Mouse (Mus musculus): ENCODE data around the gene Cxcr4. TPM values are rescaled to one million over a fixed set of nuclear protein-coding genes. Genes with fewer than 3 reads are reported as not detected.

The Cxcr4 gene
- polyA plus RNA-seq, 1 experiment from 2014 or later: 10.1 TPM

DNA sequence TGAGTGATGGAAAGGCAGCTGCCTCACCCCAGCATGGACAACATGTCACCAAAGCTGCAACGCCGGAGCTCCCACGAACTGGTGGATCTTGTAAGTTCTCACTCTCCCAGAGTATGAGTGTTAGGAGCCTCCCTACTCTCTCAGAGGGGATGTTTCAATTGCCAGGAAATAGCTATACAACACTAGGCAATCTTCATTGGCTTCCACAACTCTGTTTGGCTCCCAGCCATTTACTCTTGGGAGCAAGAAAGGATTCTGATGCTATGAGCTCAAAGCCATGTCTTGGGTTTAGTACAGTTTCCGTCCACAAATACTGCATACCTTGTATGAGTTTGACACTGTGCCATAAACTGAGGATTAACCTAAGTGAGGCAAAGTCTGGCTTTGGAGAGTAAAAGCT, 34.1 kb downstream of the Cxcr4 start:
- peaks cover 5% of the 10 kb centered on the region; the same call in 1 of the 2 replicates for H3K4me1 ChIP-seq
- no peak overlapping the region for H3K9ac ChIP-seq
- 0 out of 2 replicates have a peak, but pooled peaks cover 5% of the 10 kb centered on the region for H3K27me3 ChIP-seq
- ATAC-seq (ENCODE audit: low FRiP score): no peak
- H3K4me2 ChIP-seq: no peak overlapping the region
- no peaks in the 10 kb centered on the region for H3K9me3 ChIP-seq
- 90% methylated on average over 4 of the region's 4 CpGs for WGBS
- no peaks in the 10 kb centered on the region for H3K36me3 ChIP-seq (replicated peaks)
- no peak overlapping the region for H3K27ac ChIP-seq
- no peak overlapping the region for H3K4me3 ChIP-seq (replicated peaks)

DNA sequence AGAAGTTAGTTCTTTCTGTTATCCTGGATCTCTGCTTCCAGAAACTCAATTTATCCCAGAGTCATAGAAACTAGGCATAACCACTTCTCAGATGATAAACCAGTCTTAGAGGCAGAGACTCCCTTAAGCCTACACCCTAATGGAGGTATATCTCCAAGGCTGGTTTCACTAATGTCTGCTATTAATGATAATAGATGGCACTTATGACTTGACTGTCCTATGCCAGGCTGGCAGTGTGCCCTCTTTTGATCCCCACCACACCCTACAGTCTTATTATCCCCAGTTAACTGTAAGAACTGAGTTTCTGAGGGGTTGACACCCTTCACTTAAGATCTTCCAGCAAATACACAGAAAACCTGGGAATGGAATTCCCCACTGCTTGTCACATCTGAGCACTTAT, 39.5 kb downstream of the Cxcr4 start:
- Histone ChIP-seq H3K4me1 (peaks cover 9% of the 10 kb centered on the region; the same call in 1 of the 2 replicates), H3K36me3 (replicated peaks) (no peaks in the 10 kb centered on the region), H3K4me2 (no peak overlapping the region), H3K27ac (no peak overlapping the region), H3K4me3 (replicated peaks) (no peak overlapping the region), H3K9me3 (no peaks in the 10 kb centered on the region), H3K9ac (no peak overlapping the region), H3K27me3 (no peaks in the 10 kb centered on the region)
- ATAC-seq (ENCODE audit: low FRiP score): no peak

GRCm38 (mm10) chr1:128551743-128552397, 40.2 kb downstream of the Cxcr4 start:
- no peaks in the 10 kb centered on the region for H3K36me3 ChIP-seq (replicated peaks)
- H3K27me3 ChIP-seq: no peaks in the 10 kb centered on the region
- H3K9ac ChIP-seq: no peak overlapping the region
- no peak overlapping the region for H3K4me3 ChIP-seq (replicated peaks)
- no peak overlapping the region for H3K27ac ChIP-seq
- H3K4me1 ChIP-seq: peaks cover 15% of the 10 kb centered on the region; the same call in 1 of the 2 replicates
- no peaks in the 10 kb centered on the region for H3K9me3 ChIP-seq
- peak overlapping the region; percentile 19; the same call in 1 of the 2 replicates for H3K4me2 ChIP-seq
- WGBS: 19% methylated on average over 8 of the region's 8 CpGs
- peak; percentile 36; the same call in 1 of the 2 replicates for ATAC-seq (ENCODE audit: low FRiP score)

DNA sequence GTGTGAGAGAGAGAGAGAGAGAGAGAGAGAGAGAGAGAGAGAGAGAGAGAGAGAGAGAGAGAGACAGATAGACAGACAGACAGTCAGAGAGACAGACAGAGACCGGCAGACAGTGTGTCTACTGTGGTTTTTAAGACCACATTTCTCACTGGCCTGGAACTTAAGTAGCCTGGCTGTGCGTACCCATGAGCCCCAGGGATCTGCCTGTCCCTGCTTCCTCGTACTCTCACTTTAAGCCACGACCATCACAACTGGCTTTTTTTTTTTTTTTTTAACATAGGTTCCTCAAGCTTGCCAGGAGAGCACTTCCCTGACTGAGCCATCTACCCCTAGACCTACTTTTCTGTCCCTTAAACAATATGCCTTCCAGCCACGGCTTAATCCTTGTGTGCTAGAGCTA, 42.7 kb downstream of the Cxcr4 start:
- WGBS: 62% methylated on average over 5 of the region's 5 CpGs
- no peak overlapping the region for H3K27ac ChIP-seq

DNA sequence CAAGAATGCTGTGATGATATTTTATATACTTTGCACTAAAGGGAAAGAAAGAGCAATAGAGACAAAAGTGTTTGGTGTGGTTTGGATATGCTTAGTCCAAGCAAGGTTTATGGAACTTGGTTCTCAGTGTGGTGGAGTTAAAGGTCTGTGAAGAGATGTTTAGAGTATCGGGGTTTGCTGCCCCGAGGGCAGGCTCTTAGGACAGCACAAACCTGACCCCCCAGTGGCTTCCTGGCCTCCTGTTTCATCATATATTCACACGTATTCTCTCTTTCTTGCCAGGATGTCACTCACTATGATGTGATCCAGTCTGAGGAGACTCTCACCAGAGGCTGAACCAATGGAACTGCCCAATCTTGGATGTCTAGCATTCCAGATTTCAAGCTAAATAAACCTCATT, 43.1 kb downstream of the Cxcr4 start:
- no peak for ATAC-seq (ENCODE audit: low FRiP score)
- WGBS: 87% methylated on average over 3 of the region's 3 CpGs
- Histone ChIP-seq H3K36me3 (replicated peaks) (no peaks in the 10 kb centered on the region), H3K27me3 (peaks cover 2% of the 10 kb centered on the region), H3K9ac (no peak overlapping the region), H3K4me3 (replicated peaks) (no peak overlapping the region), H3K27ac (no peak overlapping the region), H3K9me3 (no peaks in the 10 kb centered on the region), H3K4me2 (no peak overlapping the region), H3K4me1 (peaks cover 25% of the 10 kb centered on the region)

More for the DNA sequence above, 42.7 kb downstream of the Cxcr4 start:
- Histone ChIP-seq H3K9me3 (no peaks in the 10 kb centered on the region), H3K4me3 (replicated peaks) (no peak overlapping the region), H3K4me2 (no peak overlapping the region), H3K27me3 (no peaks in the 10 kb centered on the region), H3K9ac (no peak overlapping the region), H3K4me1 (peaks cover 25% of the 10 kb centered on the region), H3K36me3 (replicated peaks) (no peaks in the 10 kb centered on the region)
- no peak for ATAC-seq (ENCODE audit: low FRiP score)

DNA sequence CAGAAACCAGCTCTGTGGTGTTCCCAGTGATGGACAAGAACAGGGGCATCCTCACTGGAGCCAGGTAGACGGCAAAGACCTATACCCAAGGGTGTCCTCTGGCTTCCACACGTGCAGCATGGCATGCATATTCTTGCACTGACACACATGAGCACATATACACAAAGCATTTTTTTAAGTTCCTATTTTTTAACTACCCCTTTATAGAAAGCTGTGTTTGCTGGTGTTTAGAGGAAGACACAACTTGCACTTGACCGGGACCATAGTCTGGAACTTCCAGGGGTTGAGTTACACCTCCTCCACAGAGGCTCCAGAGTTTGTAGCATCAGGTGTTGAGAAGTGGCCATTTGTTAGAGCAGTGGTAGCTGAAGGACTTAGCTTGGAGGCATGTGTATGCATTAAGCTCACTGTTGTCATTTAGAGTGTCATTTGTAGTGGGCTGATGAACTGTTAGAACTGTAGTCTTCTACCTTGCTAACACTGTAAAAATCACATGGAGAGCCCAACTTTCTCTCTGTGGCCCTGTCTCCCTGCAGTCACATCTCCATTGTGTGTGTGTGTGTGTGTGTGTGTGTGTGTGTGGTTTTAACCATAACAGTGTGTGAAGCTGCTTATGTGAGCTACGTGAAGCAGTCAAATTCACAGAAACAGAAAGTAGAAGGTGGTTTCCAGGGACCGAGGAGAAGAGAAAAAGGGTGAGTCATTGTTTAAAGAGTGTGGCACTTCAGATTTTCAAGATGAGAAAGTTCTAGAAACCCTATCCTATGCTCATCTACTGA, 43.7 kb downstream of the Cxcr4 start:
- no peak overlapping the region for H3K9ac ChIP-seq
- no peaks in the 10 kb centered on the region for H3K9me3 ChIP-seq
- no peak overlapping the region for H3K27ac ChIP-seq
- no peak overlapping the region for H3K4me3 ChIP-seq (replicated peaks)
- WGBS: 91% methylated on average over 5 of the region's 5 CpGs
- no peak overlapping the region for H3K4me2 ChIP-seq
- no peaks in the 10 kb centered on the region for H3K36me3 ChIP-seq (replicated peaks)
- H3K27me3 ChIP-seq: peaks cover 4% of the 10 kb centered on the region
- ATAC-seq (ENCODE audit: low FRiP score): no peak
- H3K4me1 ChIP-seq: peaks cover 25% of the 10 kb centered on the region

GRCm38 (mm10) chr1:128545672-128546071, 46.4 kb downstream of the Cxcr4 start:
- H3K9ac ChIP-seq: no peak overlapping the region
- 0 out of 2 replicates have a peak, but pooled peaks have one; percentile 23 for ATAC-seq (ENCODE audit: low FRiP score)
- no peak overlapping the region for H3K27ac ChIP-seq

DNA sequence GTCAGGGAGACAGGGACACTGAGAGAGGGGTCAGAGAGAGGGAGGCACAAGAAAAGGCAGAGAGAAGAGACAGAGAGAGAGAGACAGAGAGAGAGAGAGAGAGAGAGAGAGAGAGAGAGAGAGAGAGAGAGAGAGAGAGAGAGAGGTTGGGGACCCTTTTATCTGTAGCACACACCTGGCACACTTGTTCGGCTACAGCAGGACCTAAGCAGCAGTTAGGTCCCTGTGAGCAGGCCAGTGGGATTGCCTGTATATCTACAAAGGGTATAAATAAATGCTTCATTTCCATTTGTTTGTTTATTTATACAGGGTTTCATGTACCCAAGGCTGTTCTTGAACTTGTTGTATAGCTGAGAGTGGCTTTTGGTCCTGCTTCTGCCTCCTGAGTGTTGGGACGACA, 49.0 kb downstream of the Cxcr4 start:
- no peak for ATAC-seq (ENCODE audit: low FRiP score)
- 83% methylated on average over 2 of the region's 2 CpGs for WGBS

More at GRCm38 (mm10) chr1:128545672-128546071, 46.4 kb downstream of the Cxcr4 start:
- no peak overlapping the region for H3K4me2 ChIP-seq
- no peaks in the 10 kb centered on the region for H3K9me3 ChIP-seq
- peaks cover 16% of the 10 kb centered on the region for H3K4me1 ChIP-seq
- H3K27me3 ChIP-seq: peaks cover 4% of the 10 kb centered on the region
- WGBS: 61% methylated on average over 6 of the region's 6 CpGs
- no peak overlapping the region for H3K4me3 ChIP-seq (replicated peaks)
- no peaks in the 10 kb centered on the region for H3K36me3 ChIP-seq (replicated peaks)

GRCm38 (mm10) chr1:128542555-128542954, 49.5 kb downstream of the Cxcr4 start:
- H3K4me3 ChIP-seq (replicated peaks): no peak overlapping the region
- H3K4me2 ChIP-seq: no peak overlapping the region
- WGBS: 72% methylated on average over 3 of the region's 3 CpGs
- H3K4me1 ChIP-seq: peaks cover 33% of the 10 kb centered on the region
- no peaks in the 10 kb centered on the region for H3K36me3 ChIP-seq (replicated peaks)
- no peak overlapping the region for H3K27ac ChIP-seq
- no peak overlapping the region for H3K9ac ChIP-seq
- peaks cover 4% of the 10 kb centered on the region for H3K27me3 ChIP-seq
- no peaks in the 10 kb centered on the region for H3K9me3 ChIP-seq
- ATAC-seq (ENCODE audit: low FRiP score): no peak

More for the DNA sequence above, 49.0 kb downstream of the Cxcr4 start:
- no peaks in the 10 kb centered on the region for H3K9me3 ChIP-seq
- H3K9ac ChIP-seq: no peak overlapping the region
- peaks cover 4% of the 10 kb centered on the region for H3K27me3 ChIP-seq
- no peak overlapping the region for H3K4me2 ChIP-seq
- H3K4me3 ChIP-seq (replicated peaks): no peak overlapping the region
- H3K36me3 ChIP-seq (replicated peaks): no peaks in the 10 kb centered on the region
- H3K4me1 ChIP-seq: peaks cover 33% of the 10 kb centered on the region
- H3K27ac ChIP-seq: no peak overlapping the region

DNA sequence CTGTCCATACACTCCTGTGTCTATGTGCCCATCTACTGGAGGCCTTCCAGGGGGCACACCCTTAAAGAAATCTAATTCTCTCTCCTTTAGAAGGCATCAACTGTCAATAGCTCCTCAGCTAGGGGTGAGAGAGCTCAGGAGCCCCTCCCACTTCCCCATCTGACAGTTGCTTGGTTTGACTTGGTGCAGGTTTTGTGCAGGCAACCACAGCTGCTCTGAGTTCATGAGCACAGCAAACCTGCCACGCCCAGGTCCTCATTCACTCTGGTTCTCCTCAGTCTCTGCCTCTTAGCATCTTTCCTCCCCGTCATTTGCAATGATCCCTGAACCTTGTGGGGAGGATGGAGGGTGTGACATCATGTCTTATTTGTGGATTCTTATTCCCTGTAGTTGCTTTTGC, 51.9 kb downstream of the Cxcr4 start:
- no peak for ATAC-seq (ENCODE audit: low FRiP score)
- no peaks in the 10 kb centered on the region for H3K9me3 ChIP-seq
- H3K27me3 ChIP-seq: peaks cover 4% of the 10 kb centered on the region
- no peak overlapping the region for H3K9ac ChIP-seq
- H3K4me3 ChIP-seq (replicated peaks): no peak overlapping the region
- H3K4me2 ChIP-seq: no peak overlapping the region
- 74% methylated on average over 2 of the region's 2 CpGs for WGBS
- H3K4me1 ChIP-seq: peaks cover 19% of the 10 kb centered on the region
- no peaks in the 10 kb centered on the region for H3K36me3 ChIP-seq (replicated peaks)
- H3K27ac ChIP-seq: no peak overlapping the region

GRCm38 (mm10) chr1:128539555-128539954, 52.5 kb downstream of the Cxcr4 start:
- no peak overlapping the region for H3K9ac ChIP-seq
- no peak overlapping the region for H3K4me2 ChIP-seq
- 70% methylated on average over 10 of the region's 10 CpGs for WGBS
- no peak overlapping the region for H3K4me3 ChIP-seq (replicated peaks)
- no peak for ATAC-seq (ENCODE audit: low FRiP score)
- peaks cover 17% of the 10 kb centered on the region for H3K4me1 ChIP-seq
- no peak overlapping the region for H3K27ac ChIP-seq
- H3K36me3 ChIP-seq (replicated peaks): no peaks in the 10 kb centered on the region
- no peaks in the 10 kb centered on the region for H3K9me3 ChIP-seq
- H3K27me3 ChIP-seq: peaks cover 4% of the 10 kb centered on the region

All from forebrain, embryonic 12.5 days (tissue).